Mouse (Mus musculus): ENCODE results near the gene Lrrc36.

Gene Lrrc36

DNA sequence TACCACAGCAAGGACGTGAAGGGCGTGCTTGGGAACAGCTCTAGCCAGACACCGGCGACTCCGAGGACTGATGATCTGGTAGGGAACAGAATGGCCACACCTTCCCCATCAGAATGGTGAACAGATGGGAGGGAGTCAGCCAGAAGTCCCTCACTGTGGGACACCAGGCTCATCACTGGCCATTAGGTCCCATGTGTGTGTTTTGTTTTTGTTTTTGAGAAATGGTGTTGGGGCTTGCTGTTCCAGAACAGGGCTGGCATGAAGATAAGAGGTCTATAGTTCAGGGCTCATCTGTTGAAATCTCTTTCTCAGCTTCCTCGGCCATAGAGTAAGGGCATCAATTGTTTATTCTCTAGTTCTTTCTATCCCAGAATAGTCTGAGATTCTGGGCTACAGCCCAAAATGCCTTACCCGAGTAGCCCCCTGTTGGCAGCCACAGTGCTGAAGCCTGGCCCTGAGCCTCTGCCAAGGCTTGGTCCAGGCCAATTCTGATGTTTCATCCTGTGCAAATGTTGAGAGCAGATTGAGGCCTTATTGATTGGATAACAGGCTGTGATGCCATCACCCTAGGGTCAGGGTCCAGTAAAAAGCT is 53.4 kb downstream of the Lrrc36 start:
- WGBS: 43% methylated on average over 7 of the region's 7 CpGs

DNA sequence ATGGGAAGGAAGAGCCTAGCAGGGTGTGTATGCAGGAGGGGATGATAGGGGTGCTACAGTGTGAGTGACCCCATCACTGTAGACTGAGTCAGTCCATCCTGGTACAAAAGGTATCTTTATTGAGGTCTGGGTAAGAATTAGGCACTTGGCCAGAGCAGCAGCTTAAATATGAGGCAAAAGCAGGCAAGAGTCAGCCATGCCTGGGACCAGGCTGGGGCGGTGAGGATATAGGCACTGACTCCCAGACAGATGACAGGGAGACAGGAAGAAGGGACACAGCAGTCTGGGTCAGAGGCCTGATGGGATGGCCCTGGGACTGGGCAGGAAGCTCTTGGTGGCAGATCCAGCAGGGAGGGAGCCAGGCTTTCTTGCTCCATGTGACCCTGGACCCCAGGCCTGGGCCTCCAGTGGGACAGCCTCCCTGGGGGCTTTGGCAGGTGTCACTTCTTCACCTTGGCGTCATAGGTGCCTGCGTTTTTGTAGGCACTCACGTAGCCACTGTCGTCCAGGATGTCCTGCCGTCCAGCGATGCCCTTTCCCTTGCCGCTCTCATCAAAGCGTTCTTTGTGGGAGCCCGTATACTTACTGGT is 54.1 kb downstream of the Lrrc36 start:
- WGBS: 89% methylated on average over 10 of the region's 10 CpGs

DNA sequence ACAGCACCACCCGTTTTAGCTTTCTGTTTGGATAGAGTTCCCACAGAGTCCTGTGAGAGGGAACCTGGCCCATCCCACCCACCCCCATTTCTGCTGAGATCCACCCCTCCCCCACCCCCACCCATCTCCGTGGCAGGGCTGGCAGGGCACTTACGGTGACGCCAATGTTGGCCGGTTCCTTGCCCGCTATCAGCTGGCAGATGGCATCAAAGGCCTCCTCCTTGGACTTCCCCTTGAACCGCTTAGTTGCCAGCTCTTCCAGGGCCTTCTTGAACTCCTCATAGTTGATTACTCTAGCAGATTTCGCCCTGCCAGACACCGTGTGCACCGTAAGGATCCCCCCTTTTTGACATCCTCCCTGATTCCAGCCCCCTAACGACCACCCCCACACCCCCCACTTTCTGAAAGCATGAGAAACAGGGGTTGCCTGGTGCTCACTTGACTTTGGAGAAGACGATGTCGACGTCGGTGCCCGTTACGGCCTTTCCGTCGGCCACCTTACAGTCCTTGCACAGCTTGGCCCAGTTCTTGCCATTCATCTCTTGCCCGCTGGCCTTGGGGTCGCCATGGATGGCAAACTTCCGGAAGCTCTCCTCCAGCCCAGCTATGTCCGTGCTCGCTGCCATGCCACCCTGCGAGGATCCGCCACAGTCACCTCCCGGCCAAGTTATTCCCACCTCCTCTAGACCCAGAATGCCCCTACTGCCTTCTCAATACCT is 54.8 kb downstream of the Lrrc36 start:
- WGBS: 77% methylated on average over 27 of the region's 27 CpGs

DNA sequence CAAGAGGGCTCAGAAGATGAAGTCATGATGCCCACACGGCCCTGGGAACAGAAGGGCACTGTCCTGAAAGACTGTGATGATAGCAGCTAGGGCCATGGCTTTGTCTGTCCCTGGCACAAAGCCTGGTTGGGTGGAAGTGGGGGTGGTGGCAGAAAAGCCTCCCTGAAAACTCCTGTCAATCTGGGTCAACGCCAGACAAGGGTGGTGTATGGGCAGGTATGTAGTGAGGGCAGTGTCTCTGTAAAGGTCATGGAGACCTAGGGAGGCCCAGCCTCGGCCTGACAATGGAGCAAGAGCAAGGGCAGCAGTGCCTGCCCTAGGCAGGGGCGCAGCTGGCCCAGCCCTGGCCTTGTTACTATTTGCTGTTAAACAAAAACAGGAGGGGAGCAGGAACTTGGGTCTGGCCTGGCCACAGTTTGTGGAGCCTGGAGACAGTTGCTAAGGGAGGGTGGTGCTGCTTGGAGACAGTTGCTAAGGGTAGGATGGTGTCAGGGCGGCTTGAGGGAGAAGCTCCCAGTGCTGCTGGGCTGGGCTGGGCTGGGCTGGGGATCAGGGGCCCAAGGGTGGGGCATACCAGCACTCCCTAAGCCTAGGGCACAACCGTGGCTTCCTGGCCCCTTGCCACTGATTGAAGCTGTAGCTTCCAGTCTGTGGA is 55.8 kb downstream of the Lrrc36 start:
- 34% methylated on average over 6 of the region's 6 CpGs for WGBS

DNA sequence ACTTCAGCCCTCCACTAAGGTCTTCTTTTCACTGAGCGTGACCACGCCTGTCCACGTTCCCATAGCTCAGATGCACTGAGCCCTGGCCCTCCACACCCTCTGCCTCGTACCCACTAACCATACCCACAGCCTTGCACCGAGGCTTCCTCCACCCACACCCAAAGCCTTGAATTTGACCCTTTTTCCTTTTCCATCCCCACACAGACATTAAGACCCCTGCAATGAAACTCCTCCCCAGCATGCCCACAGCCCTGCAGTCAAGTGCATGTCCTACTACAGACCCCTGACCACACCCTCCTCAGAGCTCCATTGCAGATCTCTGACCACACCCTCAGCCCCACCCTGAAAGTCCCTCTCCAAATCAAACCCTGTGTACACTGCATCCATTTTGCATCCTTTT is 56.4 kb downstream of the Lrrc36 start:
- 81% methylated on average over 5 of the region's 5 CpGs for WGBS

DNA sequence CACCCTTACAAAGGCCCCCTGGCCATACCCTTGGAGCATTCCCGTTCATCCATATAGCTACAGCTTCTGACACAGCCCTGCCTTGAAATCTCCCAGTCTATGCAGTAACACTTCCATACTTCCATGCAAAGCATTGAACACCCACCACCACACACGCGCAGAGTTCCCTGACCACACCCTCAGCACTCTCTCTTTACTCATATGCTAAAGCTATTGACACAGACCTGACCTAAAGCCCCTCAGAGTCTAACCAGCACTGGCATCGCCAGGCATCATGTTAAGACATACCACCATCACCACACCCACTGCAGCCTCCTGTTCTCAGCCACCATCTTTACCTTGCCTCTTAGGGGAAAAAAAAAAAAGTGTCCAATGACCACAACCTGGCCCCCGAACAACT is 56.9 kb downstream of the Lrrc36 start:
- WGBS: 51% methylated on average over 5 of the region's 5 CpGs

DNA sequence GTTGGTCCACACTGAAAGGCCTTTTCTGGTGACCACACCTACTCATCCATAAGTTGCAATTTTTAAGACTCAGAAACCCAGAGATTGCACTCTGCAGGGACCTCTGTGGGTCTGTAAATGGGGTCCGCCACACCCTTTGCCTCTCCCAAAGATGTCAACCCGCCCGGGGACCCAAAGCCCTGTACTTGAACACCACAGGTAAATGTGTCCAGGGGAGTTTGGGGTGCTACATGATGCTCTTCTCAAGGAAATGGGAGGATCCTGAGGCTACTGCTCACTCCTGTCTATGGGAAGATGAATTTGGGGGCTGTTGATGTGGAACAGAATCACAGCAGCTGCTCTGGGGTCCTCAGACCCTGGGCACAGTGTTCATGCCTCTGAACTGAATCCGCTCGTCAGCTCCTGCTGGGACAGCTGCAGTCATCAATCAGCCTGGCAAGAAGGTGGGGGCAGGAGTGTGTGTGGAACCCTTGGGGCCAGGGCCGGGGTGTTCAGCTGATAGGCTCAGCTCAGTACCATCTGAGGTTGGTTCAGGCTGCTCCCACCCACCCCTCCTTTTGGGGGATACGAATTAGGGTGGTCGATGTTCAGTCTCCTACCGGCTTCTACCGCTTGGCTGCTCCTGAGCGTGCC is 57.4 kb downstream of the Lrrc36 start:
- 28% methylated on average over 11 of the region's 11 CpGs for WGBS

DNA sequence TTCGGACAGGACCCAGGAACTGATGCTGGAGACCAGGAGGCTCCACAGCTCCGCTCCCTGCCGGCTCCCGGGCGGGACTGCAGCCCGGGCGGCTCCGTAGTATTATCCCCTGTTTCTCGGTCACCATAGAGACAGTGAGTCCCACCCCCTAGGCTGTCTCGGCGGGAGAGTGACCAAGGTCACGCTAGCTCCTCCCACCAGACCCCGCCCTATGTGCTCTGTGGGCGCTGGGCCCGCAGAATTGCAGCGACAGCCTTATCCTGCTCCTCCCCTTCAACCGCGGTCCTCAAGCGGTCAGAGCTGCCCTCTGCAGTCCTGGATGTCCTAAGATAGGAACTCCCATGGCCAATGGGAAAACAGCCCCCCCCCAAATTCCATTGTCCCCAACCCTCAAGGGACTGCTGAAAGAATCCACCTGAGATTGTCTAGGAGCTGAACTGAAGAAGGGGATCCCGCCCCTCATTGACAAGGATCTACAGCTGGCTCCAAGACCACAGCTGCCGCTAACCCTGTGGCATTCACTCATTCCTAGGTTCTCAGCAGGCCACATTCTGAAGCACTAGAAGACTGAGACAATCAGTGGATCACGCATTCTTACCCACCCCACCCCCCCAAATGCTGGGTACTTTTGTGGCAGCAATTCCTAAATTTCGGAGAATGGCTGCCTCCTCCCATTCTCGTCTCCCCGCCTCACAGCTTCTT is 58.1 kb downstream of the Lrrc36 start, which contains the start of gene Tppp3:
TSS of gene Tppp3 (minus strand) at position 213 of the 702 bp plus-strand sequence.
- 15% methylated on average over 25 of the region's 25 CpGs for WGBS

DNA sequence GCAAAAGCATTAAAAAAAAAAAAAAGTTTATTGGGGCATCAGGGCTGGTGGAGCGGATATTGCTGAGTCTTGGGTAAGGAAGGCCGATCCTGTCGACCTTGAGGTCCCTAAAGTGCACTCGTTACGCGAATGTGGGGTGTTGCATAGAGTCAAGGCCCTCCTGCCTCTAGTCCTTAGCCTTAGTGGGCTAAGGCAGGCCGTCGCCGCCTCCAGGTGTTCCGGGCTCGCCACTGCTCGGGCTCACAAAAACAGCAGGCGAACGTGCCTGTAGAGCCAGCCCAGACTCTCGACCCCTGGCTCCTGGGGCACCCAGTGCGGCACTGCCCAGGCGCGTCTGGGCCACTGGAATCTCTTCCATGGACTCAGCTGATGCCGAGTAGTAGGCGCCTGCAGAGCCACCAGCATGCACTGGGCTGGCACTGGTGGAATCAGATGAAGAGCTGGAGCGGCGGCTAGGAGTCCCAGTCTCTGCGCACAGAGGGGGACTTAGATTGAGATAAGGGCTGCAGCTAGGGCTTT is 59.1 kb downstream of the Lrrc36 start:
- WGBS: 84% methylated on average over 23 of the region's 23 CpGs

DNA sequence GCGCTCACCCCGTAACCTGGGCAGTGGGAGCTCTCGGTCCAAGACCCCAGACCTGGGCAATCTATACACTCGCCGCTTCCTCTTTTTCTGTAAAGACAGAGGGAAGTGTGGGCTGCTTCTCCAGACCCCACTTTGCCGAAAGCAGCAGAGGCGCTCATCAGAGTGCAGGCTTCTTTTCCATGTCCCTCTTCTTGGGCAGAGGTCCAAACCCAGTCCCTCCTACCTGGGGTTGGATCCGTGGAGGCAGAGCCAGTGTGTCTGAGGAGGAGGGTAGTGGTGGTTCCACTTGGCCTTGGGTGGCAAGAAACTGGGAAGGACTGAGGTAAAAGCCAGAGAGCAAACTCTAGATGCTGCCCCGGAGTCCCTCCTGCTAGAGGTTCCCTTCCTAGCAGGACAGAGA is 59.6 kb downstream of the Lrrc36 start:
- WGBS: 80% methylated on average over 9 of the region's 9 CpGs

DNA sequence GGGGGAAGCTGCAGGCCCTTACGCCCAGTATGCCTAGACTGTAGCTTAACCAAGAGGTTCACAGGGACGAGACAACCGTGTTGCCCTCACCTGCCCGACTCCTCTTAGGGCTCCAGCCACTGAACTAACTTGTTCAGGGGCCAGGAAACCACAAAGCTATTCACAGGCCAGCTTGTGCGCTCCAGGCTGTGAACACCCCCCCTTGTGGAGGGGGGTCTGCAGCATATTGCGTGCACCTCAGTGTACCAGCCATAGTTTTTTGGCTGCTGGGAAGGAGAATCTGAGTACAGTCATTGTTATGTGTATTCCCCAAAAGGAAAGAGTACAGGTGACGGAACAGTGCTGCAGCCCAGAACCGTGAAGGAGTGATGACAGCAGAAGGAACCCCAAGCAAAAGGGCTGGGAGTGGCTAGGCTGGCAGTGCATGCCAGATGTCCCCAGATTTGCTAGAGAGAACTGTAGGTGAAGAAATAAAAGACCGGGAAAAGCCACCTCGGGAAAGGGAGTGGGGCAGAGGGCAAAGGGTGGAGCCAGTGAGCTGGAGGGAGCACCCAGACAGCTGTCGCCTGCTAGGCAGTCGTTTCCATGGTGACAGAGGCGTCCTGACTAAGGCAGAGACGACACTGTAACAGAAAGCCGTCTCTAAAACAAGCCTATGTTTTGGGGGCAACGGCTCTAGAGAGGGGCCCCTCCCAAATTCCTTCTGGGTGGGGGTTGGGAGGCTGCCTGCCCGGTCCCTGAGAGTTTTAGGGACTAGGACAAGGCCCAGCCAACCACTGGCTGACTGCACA is 60.6 kb downstream of the Lrrc36 start:
- WGBS: 39% methylated on average over 17 of the region's 17 CpGs

DNA sequence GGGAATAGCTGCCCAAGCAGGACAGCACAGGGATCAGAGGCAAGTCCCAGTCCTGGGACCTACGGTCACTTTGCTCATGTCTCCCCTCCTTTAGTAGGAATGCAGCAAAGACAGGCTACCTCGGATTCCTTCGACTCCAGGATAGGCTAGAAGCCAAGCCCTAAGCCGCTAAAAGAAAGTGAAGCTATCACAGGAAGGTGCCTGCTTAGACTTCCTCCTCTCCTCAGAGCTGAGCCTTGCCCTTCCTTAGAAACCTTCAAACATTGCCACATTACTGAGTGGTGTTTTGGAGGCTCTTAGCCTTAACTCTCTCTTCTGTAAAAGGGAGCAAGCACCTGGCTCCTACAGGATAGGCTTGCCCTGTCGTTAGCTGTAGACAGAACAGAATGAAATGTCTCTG is 61.3 kb downstream of the Lrrc36 start:
- WGBS: 40% methylated on average over 5 of the region's 5 CpGs

DNA sequence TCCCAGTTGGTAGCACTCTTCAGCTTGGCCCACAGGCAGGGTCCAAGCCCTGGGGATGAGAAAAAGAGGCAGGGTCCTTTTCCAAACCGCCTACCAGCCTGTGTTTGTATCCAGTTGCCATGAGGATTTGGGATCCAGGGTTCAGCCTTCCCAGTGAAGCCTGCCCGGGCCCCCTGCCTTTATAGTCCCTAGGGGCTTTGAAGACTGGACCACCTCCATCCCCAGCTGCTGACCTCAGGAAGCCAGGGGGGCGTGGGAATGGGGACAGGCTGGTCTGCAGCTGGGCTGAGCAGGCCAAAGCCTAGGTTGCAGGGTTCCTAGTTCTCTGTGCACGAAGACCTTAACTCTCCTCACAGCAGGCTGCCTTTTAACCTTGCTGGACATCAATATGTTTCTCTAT is 61.9 kb downstream of the Lrrc36 start:
- WGBS: 78% methylated on average over 4 of the region's 4 CpGs

DNA sequence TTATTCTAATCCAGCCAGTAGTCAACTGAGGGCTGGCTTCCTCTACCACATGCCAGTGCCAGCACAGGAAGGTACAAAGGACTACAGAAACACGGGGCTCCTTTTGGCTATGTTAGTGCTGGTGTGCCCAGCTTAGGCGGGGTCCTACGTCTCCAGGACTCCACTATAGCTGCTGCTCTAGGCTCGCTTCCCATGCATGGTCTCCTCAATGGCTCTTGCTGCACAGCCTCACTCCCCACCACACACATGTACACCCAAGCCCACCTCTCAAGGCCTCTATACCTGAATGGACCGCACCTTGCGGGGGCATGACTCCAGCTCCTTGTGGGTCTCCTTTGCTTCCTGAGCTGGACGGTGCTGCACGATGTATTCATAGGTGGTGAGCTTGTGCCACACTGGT is 62.4 kb downstream of the Lrrc36 start:
- WGBS: 90% methylated on average over 8 of the region's 8 CpGs

DNA sequence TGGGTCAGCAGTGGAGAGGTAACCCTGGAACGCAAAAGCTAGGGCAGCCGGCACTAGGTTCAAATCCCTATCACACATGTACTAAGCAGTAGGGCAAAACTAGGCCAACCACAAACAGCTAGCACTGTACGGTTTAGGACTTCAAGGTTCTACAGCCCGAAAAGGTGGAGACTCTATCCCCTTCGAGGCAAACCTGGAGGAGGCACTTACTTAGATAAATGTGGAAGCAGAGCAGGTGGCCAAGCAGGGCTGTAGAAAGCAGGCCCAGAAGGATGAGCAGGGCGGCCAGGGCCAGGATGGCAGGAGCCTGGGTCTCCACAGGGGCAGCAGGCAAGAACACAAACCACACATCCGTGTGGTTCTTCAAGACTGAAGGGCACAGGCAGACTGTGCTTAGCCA is 62.8 kb downstream of the Lrrc36 start:
- WGBS: 91% methylated on average over 7 of the region's 7 CpGs

DNA sequence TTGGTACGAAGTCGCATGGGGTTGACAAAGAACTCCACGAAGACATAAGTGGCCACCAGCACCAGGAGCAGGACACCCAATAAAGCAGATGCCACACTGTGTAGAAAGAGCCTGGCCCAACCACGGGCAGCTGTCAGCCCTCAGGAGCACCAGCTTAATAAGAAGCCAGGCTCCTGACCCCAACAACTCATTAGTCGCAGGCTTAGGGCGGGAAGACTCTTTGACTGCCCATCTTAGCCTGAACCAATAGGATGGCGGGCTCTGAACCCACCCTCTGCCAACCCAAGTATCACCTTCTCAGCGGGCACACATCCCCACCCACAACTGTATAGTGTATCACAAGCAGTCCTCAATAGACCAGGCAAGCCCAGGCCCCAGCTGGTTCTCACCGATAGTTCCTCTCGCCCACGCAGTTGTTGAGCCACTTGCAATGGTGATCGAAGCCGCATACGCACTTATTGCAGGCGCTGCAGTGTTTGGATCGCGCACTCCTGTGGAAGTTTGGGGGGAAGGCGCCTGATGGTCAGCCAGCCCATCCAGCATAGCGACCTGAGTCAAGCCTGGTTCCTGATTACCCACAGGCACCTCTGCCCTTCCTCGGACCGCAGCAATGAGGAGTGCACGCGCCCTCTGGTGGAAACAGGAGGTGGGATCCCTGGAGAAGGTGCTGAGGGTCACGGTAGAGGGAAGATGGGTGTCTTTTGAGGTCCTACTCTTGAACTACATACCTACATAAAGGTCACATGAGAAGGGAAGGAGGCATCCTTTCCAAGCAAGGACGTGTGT is 63.5 kb downstream of the Lrrc36 start:
- WGBS: 57% methylated on average over 25 of the region's 25 CpGs

DNA sequence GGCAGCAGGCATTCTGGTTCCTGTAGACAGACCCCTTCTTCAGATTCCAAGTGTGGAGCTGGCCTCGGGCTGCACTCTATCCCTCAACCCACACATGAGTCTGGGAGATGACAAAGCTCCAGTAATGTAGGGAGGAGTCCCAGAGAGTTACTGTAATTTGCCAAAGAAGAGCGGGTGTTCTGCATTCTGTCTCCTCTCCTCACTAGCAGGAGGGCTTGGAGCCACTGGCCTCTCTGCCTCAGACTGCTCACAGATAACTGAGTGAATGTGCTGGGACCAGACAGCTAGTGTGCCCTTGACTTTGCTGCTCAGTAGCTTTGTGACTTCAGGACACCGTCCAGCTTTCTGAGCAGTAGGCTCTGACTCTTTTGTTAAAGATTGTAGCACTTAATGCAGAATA is 64.4 kb downstream of the Lrrc36 start:
- WGBS: 74% methylated on average over 3 of the region's 3 CpGs

DNA sequence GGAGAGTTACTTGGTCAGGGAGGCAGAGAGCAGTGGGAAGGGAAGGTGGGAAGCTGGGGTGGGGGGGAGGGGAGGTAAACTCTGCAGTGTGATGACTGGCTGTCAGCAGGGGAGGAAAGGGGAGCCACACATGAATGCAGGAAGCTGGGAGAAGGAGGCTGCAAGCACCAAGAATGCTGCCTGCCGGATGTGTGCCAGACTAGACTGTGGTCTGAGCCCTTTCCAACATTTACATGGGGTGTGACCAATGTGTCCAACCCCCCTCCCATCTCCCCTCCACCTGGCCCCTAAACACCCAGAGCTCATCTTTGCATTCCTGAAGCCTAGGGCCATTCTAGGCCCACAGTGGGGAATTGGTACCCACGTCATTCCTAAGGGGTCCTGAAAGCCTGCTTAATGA is 67.6 kb downstream of the Lrrc36 start:
- WGBS: 40% methylated on average over 2 of the region's 2 CpGs

DNA sequence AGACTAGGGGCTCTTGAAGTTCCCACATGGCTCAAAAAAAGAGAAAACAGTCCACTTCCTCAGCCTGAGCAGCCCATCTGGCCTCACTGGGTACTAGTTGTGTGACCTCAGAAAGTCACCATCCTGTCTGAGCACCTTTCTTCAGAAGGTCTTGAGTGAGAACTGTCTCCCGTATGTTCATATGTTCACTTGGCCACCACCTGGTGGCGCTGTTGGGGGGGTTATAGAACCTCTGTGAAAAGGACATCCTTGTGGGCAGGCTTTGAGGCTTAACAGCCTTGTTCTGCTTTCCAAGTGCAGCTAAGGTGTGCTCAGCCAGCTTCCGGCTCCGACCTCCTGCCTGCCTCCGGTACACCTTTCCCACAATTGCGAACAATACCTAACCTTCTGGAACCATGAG is 68.1 kb downstream of the Lrrc36 start:
- WGBS: 81% methylated on average over 6 of the region's 6 CpGs

DNA sequence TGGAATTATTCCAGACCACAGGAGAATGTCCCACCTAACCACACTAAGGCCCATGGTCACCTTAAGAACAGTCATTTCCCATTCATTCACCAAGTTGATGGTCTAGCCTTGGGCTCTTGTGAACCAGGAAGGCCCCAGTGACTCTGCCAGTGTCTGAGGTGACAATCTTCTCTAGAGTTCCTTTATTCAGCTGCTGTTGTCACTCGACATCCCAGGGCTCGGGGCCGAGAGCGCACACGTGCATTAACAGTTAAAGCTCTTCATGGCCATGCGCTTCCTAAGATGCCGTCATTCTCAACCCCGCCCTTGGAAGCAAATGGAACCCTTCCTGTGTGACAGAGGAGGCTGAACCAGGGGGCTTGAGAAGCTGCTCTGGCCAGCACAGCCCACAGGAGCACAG is 68.8 kb downstream of the Lrrc36 start:
- 93% methylated on average over 8 of the region's 8 CpGs for whole genome bisulfite sequencing
